Mouse (Mus musculus): ENCODE measurements around the gene Urb2. TPM values are rescaled to one million over a fixed set of nuclear protein-coding genes. Genes with fewer than 3 reads are reported as not detected.

Gene Urb2
- polyA plus RNA-seq, 1 experiment from 2014 or later: 6.3 TPM

- no peak overlapping the region for H3K27ac ChIP-seq (ENCODE audit: low read depth, low read length)
- H3K4me1 ChIP-seq (ENCODE audit: control insufficient read depth, insufficient read depth, low read length): no peaks in the 10 kb centered on the region
- no peak overlapping the region for H3K9ac ChIP-seq (replicated peaks; ENCODE audit: low read depth, low read length)
- 84% methylated on average over 11 of the region's 11 CpGs for WGBS
- H3K4me3 ChIP-seq (ENCODE audit: low read depth, low read length): no peak overlapping the region
- H3K4me2 ChIP-seq (ENCODE audit: low read depth, low read length): no peak overlapping the region
- ATAC-seq (ENCODE audit: low read depth): no peak
- no peaks in the 10 kb centered on the region for H3K27me3 ChIP-seq (ENCODE audit: control insufficient read depth, insufficient read depth, low read length)
- no peaks in the 10 kb centered on the region for H3K36me3 ChIP-seq (ENCODE audit: control insufficient read depth, insufficient read depth, low read length)
- no peaks in the 10 kb centered on the region for H3K9me3 ChIP-seq (ENCODE audit: control insufficient read depth, low read length)
These were observed 35.7 kb downstream of the Urb2 start for GRCm38 (mm10) chr8:124056832-124057655.

GRCm38 (mm10) chr8:124066325-124067058 lies 45.2 kb downstream of the Urb2 start:
- Histone ChIP-seq H3K4me3 (ENCODE audit: low read depth, low read length) (no peak overlapping the region), H3K27me3 (ENCODE audit: control insufficient read depth, insufficient read depth, low read length) (no peaks in the 10 kb centered on the region), H3K9me3 (ENCODE audit: control insufficient read depth, low read length) (no peaks in the 10 kb centered on the region), H3K27ac (ENCODE audit: low read depth, low read length) (no peak overlapping the region), H3K9ac (replicated peaks; ENCODE audit: low read depth, low read length) (no peak overlapping the region), H3K4me2 (ENCODE audit: low read depth, low read length) (no peak overlapping the region), H3K4me1 (ENCODE audit: control insufficient read depth, insufficient read depth, low read length) (peaks cover 13% of the 10 kb centered on the region; the same call in 1 of the 2 replicates), H3K36me3 (ENCODE audit: control insufficient read depth, insufficient read depth, low read length) (no peaks in the 10 kb centered on the region)
- WGBS: 71% methylated on average over 4 of the region's 4 CpGs
- ATAC-seq (ENCODE audit: low read depth): no peak

- no peak overlapping the region for H3K4me2 ChIP-seq (ENCODE audit: low read depth, low read length)
- no peak overlapping the region for H3K9ac ChIP-seq (replicated peaks; ENCODE audit: low read depth, low read length)
- ATAC-seq (ENCODE audit: low read depth): no peak
- no peaks in the 10 kb centered on the region for H3K27me3 ChIP-seq (ENCODE audit: control insufficient read depth, insufficient read depth, low read length)
- H3K9me3 ChIP-seq (ENCODE audit: control insufficient read depth, low read length): no peaks in the 10 kb centered on the region
- H3K4me1 ChIP-seq (ENCODE audit: control insufficient read depth, insufficient read depth, low read length): peaks cover 13% of the 10 kb centered on the region; the same call in 1 of the 2 replicates
- whole genome bisulfite sequencing: 87% methylated on average over 4 of the region's 4 CpGs
- H3K36me3 ChIP-seq (ENCODE audit: control insufficient read depth, insufficient read depth, low read length): no peaks in the 10 kb centered on the region
- no peak overlapping the region for H3K4me3 ChIP-seq (ENCODE audit: low read depth, low read length)
- no peak overlapping the region for H3K27ac ChIP-seq (ENCODE audit: low read depth, low read length)
These were observed 45.9 kb downstream of the Urb2 start for GRCm38 (mm10) chr8:124067059-124067750.

- peak; percentile 74 for ATAC-seq (ENCODE audit: low read depth)
- no peak overlapping the region for H3K9ac ChIP-seq (replicated peaks; ENCODE audit: low read depth, low read length)
- WGBS: 23% methylated on average over 18 of the region's 18 CpGs
These were observed 49.3 kb downstream of the Urb2 start for GRCm38 (mm10) chr8:124070363-124071324.

GRCm38 (mm10) chr8:124075977-124076376 lies 54.7 kb downstream of the Urb2 start:
- Histone ChIP-seq H3K27ac (ENCODE audit: low read depth, low read length) (no peak overlapping the region), H3K4me3 (ENCODE audit: low read depth, low read length) (no peak overlapping the region), H3K9ac (replicated peaks; ENCODE audit: low read depth, low read length) (no peak overlapping the region), H3K9me3 (ENCODE audit: control insufficient read depth, low read length) (no peaks in the 10 kb centered on the region), H3K4me2 (ENCODE audit: low read depth, low read length) (no peak overlapping the region), H3K4me1 (ENCODE audit: control insufficient read depth, insufficient read depth, low read length) (0 out of 2 replicates have a peak, but pooled peaks cover 8% of the 10 kb centered on the region), H3K36me3 (ENCODE audit: control insufficient read depth, insufficient read depth, low read length) (no peaks in the 10 kb centered on the region), H3K27me3 (ENCODE audit: control insufficient read depth, insufficient read depth, low read length) (no peaks in the 10 kb centered on the region)
- ATAC-seq (ENCODE audit: low read depth): no peak
- 74% methylated on average over 8 of the region's 8 CpGs for WGBS

More at GRCm38 (mm10) chr8:124070363-124071324, 49.3 kb downstream of the Urb2 start:
- no peak overlapping the region for H3K4me2 ChIP-seq (ENCODE audit: low read depth, low read length)
- no peaks in the 10 kb centered on the region for H3K27me3 ChIP-seq (ENCODE audit: control insufficient read depth, insufficient read depth, low read length)
- H3K27ac ChIP-seq (ENCODE audit: low read depth, low read length): peak overlapping the region; percentile 35
- no peak overlapping the region for H3K4me3 ChIP-seq (ENCODE audit: low read depth, low read length)
- H3K36me3 ChIP-seq (ENCODE audit: control insufficient read depth, insufficient read depth, low read length): no peaks in the 10 kb centered on the region
- no peaks in the 10 kb centered on the region for H3K9me3 ChIP-seq (ENCODE audit: control insufficient read depth, low read length)
- peaks cover 13% of the 10 kb centered on the region; the same call in 1 of the 2 replicates for H3K4me1 ChIP-seq (ENCODE audit: control insufficient read depth, insufficient read depth, low read length)

GRCm38 (mm10) chr8:124076416-124076815 lies 55.1 kb downstream of the Urb2 start:
- 65% methylated on average over 3 of the region's 3 CpGs for WGBS
- 0 out of 2 replicates have a peak, but pooled peaks cover 3% of the 10 kb centered on the region for H3K4me1 ChIP-seq (ENCODE audit: control insufficient read depth, insufficient read depth, low read length)
- H3K9ac ChIP-seq (replicated peaks; ENCODE audit: low read depth, low read length): no peak overlapping the region
- ATAC-seq (ENCODE audit: low read depth): no peak
- no peaks in the 10 kb centered on the region for H3K9me3 ChIP-seq (ENCODE audit: control insufficient read depth, low read length)
- no peaks in the 10 kb centered on the region for H3K36me3 ChIP-seq (ENCODE audit: control insufficient read depth, insufficient read depth, low read length)
- H3K27me3 ChIP-seq (ENCODE audit: control insufficient read depth, insufficient read depth, low read length): no peaks in the 10 kb centered on the region
- no peak overlapping the region for H3K4me2 ChIP-seq (ENCODE audit: low read depth, low read length)
- H3K4me3 ChIP-seq (ENCODE audit: low read depth, low read length): no peak overlapping the region
- no peak overlapping the region for H3K27ac ChIP-seq (ENCODE audit: low read depth, low read length)

GRCm38 (mm10) chr8:124077377-124077776 lies 56.1 kb downstream of the Urb2 start:
- H3K27ac ChIP-seq (ENCODE audit: low read depth, low read length): no peak overlapping the region
- H3K9me3 ChIP-seq (ENCODE audit: control insufficient read depth, low read length): no peaks in the 10 kb centered on the region
- ATAC-seq (ENCODE audit: low read depth): no peak
- H3K9ac ChIP-seq (replicated peaks; ENCODE audit: low read depth, low read length): no peak overlapping the region
- WGBS: 77% methylated on average over 8 of the region's 8 CpGs
- no peaks in the 10 kb centered on the region for H3K36me3 ChIP-seq (ENCODE audit: control insufficient read depth, insufficient read depth, low read length)
- H3K27me3 ChIP-seq (ENCODE audit: control insufficient read depth, insufficient read depth, low read length): no peaks in the 10 kb centered on the region
- H3K4me1 ChIP-seq (ENCODE audit: control insufficient read depth, insufficient read depth, low read length): 0 out of 2 replicates have a peak, but pooled peaks cover 3% of the 10 kb centered on the region
- H3K4me3 ChIP-seq (ENCODE audit: low read depth, low read length): no peak overlapping the region
- no peak overlapping the region for H3K4me2 ChIP-seq (ENCODE audit: low read depth, low read length)

GRCm38 (mm10) chr8:124077998-124078397 lies 56.7 kb downstream of the Urb2 start:
- H3K4me3 ChIP-seq (ENCODE audit: low read depth, low read length): no peak overlapping the region
- no peaks in the 10 kb centered on the region for H3K9me3 ChIP-seq (ENCODE audit: control insufficient read depth, low read length)
- no peak overlapping the region for H3K9ac ChIP-seq (replicated peaks; ENCODE audit: low read depth, low read length)
- no peak overlapping the region for H3K4me2 ChIP-seq (ENCODE audit: low read depth, low read length)
- WGBS: 73% methylated on average over 10 of the region's 10 CpGs
- no peaks in the 10 kb centered on the region for H3K27me3 ChIP-seq (ENCODE audit: control insufficient read depth, insufficient read depth, low read length)
- ATAC-seq (ENCODE audit: low read depth): no peak
- H3K27ac ChIP-seq (ENCODE audit: low read depth, low read length): no peak overlapping the region
- H3K36me3 ChIP-seq (ENCODE audit: control insufficient read depth, insufficient read depth, low read length): no peaks in the 10 kb centered on the region
- 0 out of 2 replicates have a peak, but pooled peaks cover 3% of the 10 kb centered on the region for H3K4me1 ChIP-seq (ENCODE audit: control insufficient read depth, insufficient read depth, low read length)
